Mouse (Mus musculus): ENCODE measurements around the gene Fmo2.

The Fmo2 gene

DNA sequence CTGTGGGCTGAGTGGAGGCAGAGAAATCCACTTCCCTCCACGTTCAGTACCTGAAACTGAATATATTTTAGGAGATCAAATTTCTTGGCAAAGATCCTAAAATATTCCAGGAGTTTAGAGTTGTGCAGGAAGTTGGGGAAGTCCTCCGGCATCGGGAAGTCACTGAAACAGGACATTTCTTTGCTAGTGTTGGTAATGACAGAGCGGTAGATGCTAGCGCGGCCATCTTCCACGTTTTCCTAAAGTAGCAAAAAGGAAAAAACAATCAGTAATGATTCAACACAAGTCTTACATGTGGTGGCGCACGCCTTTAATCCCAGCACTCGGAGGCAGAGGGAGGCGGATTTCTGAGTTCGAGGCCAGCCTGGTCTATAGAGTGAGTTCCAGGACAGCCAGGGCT is 9.9 kb downstream of the Fmo2 start:
- whole genome bisulfite sequencing: 83% methylated on average over 12 of the region's 12 CpGs

DNA sequence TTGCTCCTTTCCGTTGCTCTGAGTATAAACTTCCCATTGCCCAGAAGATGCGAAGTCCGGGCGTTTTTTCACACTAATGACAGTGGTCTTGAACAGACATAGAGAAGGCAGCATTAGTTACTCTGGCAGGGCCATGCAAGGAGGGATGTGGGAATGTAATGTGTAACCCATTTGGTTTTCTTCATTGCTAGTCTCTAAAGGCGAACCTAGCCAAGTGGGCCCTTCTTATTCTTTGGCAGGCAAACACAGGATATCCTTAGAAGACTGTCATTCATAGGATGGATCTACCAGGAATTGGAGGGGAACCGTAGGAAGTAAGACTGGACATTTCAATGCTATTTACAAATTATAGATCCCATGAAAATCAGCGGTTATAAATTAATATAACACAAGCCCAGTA is 10.9 kb downstream of the Fmo2 start:
- WGBS: 95% methylated on average over 7 of the region's 7 CpGs

DNA sequence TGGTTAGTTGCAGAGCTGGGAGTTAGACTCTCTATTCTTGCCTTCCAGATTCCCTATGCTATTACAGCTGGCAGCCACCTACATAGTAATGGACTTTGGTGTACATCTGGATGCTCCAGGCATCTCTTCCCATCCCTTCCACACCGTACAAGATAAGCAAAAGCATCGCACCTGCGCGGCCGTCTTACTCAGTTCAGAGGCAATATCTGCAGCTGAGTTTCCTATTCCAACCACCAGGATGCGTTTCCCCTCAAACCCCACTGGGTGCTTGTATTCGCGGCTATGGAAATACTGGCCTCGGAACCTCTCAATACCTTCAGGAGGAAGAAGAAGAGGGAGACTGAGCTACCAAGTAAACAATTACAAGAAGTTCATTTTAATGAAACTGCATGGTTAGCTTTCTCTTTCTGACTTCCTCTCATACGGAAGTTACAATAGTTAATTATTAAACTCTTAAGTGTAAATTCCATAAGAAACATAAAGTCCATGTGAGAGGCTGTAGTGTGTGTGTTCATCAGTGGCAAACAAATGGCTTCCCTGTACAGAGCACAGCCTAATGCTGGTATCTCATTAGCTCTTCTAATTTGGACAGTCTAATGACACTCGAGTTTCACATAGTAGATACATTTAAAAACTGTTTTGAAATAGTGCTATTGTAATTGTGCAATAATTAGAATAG is 12.2 kb downstream of the Fmo2 start:
- 91% methylated on average over 11 of the region's 11 CpGs for WGBS

DNA sequence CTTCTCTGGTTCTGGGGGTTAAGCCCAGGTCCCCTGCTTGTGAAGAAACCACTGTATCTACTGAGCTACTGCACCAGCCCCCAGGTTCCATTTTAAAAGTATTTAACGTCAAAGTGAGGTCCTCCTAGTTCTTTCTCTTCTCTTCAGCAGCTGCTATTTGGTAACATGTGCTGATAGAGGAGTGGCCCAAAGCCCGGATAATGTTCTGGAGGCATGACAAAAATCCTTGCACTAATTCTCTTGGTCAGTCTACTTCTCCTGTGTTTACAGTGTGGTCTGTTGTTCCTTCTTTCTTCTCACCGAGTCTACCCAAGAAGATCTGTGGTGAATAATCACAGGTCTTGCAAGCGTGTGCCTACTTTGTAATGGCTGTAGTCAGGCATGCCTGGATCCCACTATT is 15.8 kb downstream of the Fmo2 start:
- WGBS: 68% methylated on average over 4 of the region's 4 CpGs

DNA sequence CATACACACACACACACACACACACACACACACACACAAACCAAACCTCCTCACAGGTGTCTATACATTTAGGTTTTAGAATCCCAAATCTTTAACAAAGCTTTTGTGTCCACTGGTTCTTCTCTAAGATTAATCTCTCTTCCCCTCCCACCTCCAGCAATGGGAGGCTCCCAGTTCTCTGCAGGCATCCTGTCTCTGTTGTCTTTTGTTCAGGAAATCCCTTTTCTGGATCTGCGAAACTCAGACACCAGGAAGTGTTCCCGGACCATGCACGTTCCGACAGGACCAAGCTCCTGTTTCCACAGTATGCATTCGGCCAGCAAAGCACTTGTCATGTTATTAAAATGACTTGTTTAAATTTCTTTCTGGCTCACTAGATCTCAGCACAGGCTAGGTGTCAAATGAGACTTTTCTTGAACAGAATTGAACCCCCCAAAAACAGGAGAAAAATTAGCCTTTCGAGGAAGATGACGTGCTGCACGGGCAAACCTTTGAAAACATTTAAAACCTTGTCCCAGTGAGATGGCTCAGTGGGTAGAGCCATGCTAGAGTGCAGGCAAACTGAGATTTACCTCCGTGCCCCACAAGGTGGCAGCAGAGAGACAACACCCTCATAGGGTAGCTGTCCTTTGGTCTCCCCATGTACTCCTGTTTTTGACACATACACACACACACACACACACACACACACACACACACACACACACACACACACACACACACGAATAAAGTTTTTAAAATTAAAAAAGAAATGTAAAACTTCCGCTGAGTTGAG is 18.7 kb downstream of the Fmo2 start:
- 54% methylated on average over 11 of the region's 11 CpGs for WGBS

DNA sequence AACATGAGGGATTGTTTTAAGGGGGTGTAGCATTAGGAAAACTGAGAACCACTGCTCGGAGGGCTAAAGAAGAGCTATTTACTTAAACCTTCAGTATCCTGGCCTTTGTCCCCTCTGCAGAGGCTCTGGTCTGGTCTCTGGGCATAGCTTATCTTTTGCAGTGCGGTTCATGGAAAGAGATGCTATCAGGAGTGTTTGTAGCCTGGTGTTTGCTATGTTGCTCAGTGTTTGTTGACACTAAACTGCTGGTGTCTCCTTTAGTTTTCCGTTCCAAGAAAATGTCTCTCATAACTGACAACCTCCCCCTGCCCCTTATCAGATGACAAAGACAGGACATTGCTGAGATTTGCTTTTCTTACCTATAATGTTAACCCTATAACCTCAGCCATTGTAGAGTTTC is 23.4 kb downstream of the Fmo2 start:
- 79% methylated on average over 3 of the region's 3 CpGs for whole genome bisulfite sequencing

DNA sequence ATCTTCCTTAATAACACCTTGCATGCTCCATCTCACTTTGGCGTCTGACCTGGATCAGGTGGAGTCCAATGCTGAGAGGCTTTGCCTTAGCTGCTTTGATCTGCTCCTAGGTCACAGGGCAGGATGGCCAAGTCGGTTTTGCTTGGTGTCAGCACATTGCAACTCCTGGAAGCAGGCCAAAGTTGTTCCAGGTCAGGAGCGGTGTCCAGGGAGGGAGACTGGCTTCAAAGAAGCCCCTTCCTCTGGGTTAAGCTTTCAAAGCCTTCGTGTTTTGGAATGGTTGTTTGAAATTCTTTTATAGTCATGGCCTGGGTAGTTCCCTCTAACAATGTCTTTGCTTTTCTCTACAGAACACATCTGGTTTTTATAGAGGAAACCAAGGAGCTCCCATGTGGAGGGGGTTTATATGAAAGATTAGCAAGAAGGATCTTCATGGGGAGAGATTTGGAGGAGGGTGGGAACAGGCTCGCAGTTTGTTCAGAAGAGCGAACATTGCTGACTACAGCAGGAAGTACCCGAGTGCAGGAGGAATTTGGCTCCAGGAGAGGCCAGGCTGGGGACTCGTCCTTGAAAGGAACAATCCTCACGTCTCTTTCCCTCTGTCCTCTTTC is 26.7 kb downstream of the Fmo2 start:
- WGBS: 58% methylated on average over 9 of the region's 9 CpGs

DNA sequence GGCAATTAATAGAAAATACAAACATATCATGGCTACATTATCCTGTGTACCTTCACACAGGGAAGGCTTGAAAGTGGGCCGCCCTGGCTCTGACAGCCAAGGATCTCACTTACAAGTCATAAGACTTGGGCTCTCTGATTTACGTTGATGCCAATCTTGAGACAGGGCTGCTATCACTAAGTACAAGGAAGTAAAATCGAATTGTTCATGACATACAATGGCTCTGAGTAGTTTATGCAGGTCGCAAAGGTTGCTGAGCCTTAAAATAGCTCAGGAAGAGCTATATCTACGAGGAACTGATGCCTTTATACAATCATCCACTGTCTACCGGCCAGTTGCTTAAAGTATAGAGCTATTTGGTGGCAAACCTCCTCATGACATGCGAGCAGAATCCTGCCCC is 27.5 kb downstream of the Fmo2 start:
- 84% methylated on average over 7 of the region's 7 CpGs for WGBS

DNA sequence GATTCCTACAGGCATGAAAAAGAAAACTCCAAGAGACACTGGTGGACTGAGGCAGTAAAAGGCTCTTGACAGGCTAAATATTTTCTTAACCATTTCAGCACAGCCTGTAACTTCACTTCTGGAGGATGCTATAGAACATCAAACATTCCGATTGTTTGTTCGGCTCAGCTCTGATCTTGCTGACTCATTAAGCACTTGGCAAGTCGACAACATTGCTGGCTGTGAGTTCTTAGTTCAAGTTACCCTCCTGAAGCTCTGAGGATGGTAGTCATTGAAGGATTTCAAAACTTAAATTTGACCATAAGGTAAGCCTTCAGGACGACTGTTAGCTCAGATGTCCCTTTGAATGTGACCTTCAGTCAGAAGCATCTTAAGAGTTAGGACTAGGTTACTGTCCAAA is 31.1 kb downstream of the Fmo2 start:
- WGBS: 70% methylated on average over 4 of the region's 4 CpGs

DNA sequence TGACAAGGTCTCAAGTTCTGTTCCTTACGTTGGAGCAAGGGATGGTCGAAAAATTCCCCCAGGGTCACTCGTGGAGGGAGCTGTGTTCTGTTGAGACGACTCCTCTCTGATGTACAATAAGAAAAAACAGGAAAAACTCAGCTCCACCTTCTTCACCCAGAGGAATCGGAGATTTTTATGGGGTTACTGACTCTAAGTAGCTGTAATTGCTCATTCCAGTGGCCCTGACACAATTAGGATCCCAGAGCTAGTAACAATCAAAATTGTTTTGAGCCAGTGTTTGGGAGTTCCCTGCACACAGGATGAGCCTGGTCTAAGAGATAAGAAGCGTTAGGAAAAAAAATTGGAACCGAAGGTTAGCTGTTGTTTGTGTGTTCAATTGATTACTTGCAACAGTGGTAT is 32.2 kb downstream of the Fmo2 start, which contains the start of gene Fmo1:
Gene Fmo1 (minus strand): TSS at position 331 of the 402 bp plus-strand sequence.
- WGBS: 72% methylated on average over 7 of the region's 7 CpGs

DNA sequence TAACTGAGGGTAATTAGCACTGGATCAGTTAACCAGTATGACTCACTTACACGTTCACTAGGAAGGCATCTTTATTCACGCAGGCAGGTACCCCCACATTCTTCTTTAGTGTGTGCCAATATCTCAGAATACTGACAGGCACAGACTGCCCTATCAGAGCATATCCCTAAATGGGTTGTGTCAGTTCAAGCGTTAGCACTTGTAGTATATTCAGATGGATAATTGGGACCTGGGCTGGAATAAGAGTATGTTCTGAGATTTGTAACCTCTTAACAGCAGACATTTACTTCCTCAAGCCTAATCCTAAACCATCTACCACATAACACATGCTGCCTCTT is 33.1 kb downstream of the Fmo2 start:
- WGBS: 62% methylated on average over 3 of the region's 3 CpGs

DNA sequence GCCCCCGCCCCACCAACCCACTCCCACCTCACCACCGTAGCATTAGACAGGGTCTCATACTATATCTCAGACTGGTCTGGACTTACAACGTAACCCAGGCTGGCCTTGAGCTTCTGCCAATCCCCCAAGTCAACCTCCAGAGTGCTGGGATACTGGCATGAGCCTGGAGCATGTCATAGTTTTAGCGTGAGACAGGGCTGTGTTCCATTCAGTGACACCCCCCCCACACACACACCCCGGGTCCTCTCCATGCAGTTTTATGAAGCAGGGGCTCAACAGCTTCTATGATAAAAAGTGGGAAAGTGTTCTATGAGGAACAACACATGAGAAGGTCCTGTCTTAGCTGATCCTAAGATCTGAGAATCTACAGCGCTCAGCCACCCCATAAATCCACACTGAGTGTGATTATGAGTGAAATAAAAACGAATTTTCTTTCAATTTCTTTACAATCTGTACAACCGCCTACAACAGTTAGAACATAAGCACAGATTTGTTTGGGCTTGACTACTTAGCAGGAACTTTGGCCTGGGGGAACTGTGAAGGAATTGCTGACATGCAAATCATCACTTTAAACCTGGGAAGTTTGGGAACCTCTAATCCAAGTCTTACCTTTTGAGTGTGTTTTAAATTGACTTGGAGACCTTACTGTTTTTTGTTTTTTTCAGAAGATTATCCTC is 33.6 kb downstream of the Fmo2 start:
- WGBS: 79% methylated on average over 8 of the region's 8 CpGs

DNA sequence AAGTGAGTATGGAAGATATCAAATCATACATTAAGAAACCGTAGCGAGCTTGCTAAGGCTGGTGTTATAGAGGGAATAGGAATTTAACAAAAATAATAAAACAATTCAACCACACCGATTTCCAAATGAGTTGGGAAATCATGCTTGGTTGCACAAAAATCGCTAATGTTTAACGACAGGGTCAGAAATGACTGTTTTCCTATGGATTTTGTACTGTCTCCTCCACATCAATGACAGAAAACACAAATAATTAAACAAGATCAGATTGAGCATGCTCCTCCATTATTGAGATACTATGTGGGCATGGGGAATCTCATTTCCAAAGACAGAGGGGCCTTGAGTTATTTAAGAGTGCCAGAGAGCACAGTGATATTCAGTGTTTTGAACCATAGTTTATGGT is 34.2 kb downstream of the Fmo2 start:
- WGBS: 95% methylated on average over 5 of the region's 5 CpGs

DNA sequence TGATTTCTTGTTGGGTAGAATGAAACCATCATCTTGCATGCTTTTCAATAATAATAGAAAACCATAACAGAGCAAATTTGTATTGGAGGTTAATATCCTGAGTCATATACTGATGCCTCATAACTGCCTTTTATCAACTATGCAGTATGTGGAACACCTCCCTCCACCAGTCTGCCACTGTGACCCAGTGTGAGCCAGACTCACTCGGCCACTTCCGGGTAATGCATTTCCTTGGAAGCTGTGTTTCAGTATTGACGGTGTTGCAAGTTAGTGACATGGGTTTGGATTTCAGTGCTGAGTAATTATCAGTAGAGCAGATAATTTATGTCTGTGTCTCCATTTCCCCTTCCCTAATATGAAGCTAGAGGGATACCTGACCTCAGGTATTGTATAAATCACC is 34.9 kb downstream of the Fmo2 start:
- WGBS: 88% methylated on average over 3 of the region's 3 CpGs

DNA sequence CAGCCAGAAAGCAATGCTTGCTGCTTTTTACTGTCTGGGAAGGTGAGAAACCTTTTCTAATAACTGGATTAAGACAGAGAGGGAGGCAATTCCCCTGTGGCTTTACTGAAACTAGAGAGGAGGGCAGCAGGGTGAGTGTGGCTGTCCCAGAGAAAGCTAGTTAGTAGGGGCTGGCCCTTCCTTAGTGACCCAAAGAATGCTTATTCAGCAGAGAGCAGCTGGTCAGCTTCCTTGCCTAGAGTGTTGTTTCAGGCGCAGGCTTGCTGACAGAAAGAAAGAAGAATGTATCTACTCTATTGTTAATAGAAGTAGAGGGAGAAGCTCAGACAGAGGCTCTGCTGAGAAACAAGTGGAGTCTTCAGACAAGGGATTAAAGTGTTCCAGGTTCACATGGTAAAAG is 36.2 kb downstream of the Fmo2 start:
- WGBS: 71% methylated on average over 1 of the region's 1 CpGs

DNA sequence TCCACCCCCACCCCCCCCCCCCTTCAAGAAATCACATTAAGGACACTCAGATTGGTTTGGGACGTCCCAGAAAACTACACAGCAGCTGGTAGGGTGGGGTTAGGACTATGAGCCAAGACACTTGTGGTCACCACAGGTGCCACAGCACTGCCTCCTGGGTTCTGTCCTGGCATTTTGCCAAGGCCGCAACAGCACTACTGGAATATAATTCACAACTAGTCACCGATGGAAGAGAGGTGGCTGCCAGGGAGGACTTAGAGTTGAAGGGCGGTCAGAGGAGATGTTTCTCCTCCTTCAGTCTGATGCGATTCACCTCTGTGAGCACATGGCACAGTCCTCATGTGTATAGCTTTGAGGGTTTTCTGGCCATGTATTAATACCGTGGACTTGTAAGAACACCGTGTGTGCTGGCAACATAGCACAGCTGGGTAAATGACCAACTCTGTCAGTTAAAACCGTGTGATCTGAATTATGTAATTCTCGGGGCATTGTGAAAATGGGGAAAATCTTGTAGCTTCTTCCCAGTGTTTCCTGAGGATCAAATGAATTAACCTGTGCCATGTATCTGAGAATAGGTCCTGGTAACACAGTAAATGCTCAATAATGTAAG is 38.4 kb downstream of the Fmo2 start:
- WGBS: 65% methylated on average over 9 of the region's 9 CpGs

DNA sequence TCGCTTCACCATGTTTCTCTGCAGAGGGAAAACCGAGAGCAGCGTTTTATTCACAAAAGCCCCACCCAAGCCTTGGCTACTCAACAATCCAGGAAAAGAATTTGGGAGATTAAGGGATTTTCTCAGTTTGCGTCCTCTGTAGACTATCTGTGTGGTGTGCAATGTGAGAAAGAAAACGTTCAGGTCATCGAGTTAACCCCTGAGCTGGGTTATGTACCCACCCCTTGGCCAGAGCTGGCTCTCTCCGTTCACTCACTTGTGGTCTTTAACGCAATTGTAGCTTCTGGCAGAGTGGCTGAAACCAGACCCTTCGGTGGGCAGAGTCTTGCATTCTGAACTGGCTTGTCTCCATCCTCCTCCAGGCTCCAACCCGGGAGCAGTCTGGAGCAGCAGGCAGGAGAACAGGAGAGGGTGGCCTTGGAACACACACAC is 39.0 kb downstream of the Fmo2 start:
- WGBS: 39% methylated on average over 10 of the region's 10 CpGs

DNA sequence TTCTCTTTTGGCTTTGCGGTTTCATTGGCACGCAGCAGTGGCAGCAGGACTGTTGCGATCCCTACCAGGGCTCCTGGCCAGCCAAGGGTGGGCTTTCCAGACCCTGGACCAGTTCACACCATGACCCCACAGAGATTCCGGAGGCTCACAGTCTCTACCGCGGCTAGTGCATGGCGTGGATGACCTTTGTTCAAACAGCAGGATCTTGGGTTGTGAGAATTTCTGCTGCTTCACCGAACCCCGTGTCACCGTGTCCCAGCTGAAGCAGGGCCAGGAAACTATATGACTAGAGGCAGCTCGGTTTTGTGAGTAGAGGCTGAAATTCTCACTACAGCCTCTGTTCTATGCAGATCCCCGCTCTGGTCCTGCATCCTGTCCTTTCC is 39.8 kb downstream of the Fmo2 start:
- 33% methylated on average over 12 of the region's 12 CpGs for WGBS

DNA sequence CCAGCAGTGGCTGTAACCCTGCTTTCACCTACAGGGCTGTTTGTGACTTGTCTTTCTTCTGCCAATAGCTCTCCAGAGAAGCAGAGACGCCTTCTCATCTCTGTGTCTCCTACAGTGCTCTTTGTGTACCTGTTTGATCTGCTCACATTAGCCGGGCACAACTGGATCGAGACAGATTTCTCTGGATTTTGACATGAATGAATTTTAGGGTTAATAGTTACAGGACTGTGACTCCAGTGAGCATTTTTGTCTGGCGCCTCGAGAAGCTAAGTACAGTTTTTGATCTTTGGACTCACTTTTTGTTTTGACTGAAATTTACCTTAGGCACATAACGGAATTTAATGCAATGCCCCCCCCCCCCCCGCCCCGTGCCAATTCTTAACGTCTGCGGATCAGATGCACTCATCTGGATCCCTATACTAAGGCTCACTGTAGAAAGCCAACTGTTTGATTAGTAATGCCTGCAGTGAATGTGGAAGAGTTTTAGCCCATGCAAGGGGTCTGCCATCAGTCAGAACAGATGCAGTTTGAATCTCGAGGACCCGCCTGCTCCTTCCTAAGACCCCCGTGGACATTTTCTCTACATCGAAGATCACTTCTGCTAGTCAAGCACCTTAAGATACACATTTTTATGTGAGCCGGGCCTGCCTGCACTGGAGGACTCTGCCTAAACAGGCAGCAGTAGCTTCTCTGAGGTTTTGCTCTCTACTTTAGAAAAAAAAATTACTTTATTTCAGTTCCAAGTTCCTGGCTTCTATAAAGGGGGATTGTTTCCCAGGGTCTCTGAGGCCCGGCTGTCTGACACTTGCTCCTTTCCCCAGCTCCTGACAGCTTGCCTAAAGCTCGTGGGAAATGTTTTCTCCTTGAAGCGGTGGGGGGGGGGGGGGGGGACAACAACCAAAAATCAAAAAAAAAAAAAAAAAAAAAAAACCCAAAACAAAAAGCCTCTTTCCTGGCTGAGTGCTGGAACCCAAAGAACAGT is 40.5 kb downstream of the Fmo2 start:
- 56% methylated on average over 18 of the region's 18 CpGs for WGBS

DNA sequence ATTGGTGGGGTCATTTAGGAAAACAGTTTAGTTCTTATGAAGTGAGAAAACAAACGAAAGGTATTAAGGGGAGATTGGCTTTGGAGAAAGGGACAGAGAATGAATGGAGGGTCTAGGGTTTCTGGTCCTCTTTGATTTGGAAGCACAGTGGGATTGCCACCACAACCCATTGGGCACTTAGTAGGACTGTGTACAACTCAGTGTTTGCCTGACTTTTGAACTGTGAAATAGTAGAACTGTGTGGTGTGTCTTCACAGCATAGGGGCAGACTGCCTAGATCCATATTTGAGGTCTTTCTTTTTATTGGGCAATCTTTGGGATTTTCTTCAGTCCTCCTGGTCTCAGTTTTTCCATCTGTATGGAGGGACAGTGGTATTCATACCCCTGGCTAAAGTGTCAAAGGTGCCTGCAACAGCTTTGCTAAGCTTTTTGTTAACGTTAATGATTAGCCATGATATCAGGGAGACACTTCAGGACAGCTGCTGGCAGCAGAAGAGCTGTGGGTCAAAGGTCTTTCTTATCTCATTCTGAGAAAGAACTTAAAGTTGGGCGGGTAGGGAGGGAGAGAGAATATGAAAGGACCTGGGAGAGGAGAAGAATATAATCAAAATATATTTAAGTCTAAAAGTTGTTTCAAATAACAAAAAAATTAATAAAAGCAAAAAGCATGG is 44.6 kb downstream of the Fmo2 start:
- 81% methylated on average over 3 of the region's 3 CpGs for WGBS

All from cerebral cortex, adult 2 months (tissue).